Mouse (Mus musculus) adrenal gland, adult 8-10 months (tissue): ENCODE measurements around the gene Krtap12-1. TPM values are rescaled to one million over a fixed set of nuclear protein-coding genes. Genes with fewer than 3 reads are reported as not detected.
"Not testable (repeated sequence)": the region's sequence is repeated elsewhere in the genome, so short reads cannot be mapped to it uniquely, and the experiment has no call there.

Source experiments
- DNase-seq: peaks from one replicate; pipeline ENCODE4 v3.0.0; 2022
- total RNA-seq, 4 experiments: library from RNA; stranded (reverse); gene quantifications; 2 replicates each; pipeline ENCODE4 v1.2.4; 2022

The Krtap12-1 gene
- total RNA-seq, 4 experiments from 2014 or later, result not detected

GRCm38 (mm10) chr10:77750686-77751085, 30.3 kb downstream of the Krtap12-1 start:
- not testable (repeated sequence) for DNase-seq

GRCm38 (mm10) chr10:77751254-77751653, 30.9 kb downstream of the Krtap12-1 start, which contains the start of gene Gm9736:
Gm9736 (minus strand) TSS chr10:77751354.
- DNase-seq, result not testable (repeated sequence)

- DNase-seq, result not testable (repeated sequence)
Measured at GRCm38 (mm10) chr10:77752312-77752711, 31.9 kb downstream of the Krtap12-1 start.

GRCm38 (mm10) chr10:77753448-77753847, 33.0 kb downstream of the Krtap12-1 start:
- no peak for DNase-seq

- DNase-seq, result not testable (repeated sequence)
Measured at GRCm38 (mm10) chr10:77759582-77759981, 39.2 kb downstream of the Krtap12-1 start, which contains the start of gene Gm3233. Gm3233 (minus strand) TSS chr10:77759682.

GRCm38 (mm10) chr10:77769727-77770126, 49.3 kb downstream of the Krtap12-1 start:
- DNase-seq, result no peak

Other genes starting within 250 kb of the Krtap12-1 start
- 10 to 100 TPM; 20.4 to 28.8 (median 24.8) TPM for gene Fam207a, start 204.8 kb upstream of the Krtap12-1 start, total RNA-seq
- 10 to 100 TPM in 3 of 4 experiments, 1 to 10 TPM in 1; 8.6 to 16.8 (median 13.5) TPM for gene Itgb2, start 190.3 kb upstream of the Krtap12-1 start, total RNA-seq
- 100 to 1,000 TPM; 207 to 236 (median 225) TPM for gene Pttg1ip, start 138.9 kb upstream of the Krtap12-1 start, total RNA-seq
- gene Sumo3, start 114.5 kb upstream of the Krtap12-1 start, total RNA-seq, result 100 to 1,000 TPM in 3 of 4 experiments, 10 to 100 TPM in 1; 98.9 to 125 (median 115) TPM
- 10 to 100 TPM; 15.2 to 24.8 (median 18.1) TPM for gene Gm49325, start 114.4 kb upstream of the Krtap12-1 start, total RNA-seq
- gene Ube2g2, start 98.3 kb upstream of the Krtap12-1 start, total RNA-seq, result 10 to 100 TPM; 46.0 to 63.0 (median 53.7) TPM
- 1 to 10 TPM in 1 of 4 experiments, under 1 TPM in 3; 0.15 to 1.4 (median 0.81) TPM for gene Tspear, start 34.0 kb upstream of the Krtap12-1 start, total RNA-seq
- gene Gm19402, start 29.8 kb upstream of the Krtap12-1 start, total RNA-seq, result not detected
- gene Gm9508, start 23.4 kb upstream of the Krtap12-1 start, total RNA-seq, result not detected
- not detected for gene Gm10272, start 14.0 kb upstream of the Krtap12-1 start, total RNA-seq
- not detected for gene Gm10024, start 9.1 kb upstream of the Krtap12-1 start, total RNA-seq
- not detected for gene Gm10142, start 4.8 kb upstream of the Krtap12-1 start, total RNA-seq
- not detected for gene Gm10100, start 5.9 kb downstream of the Krtap12-1 start, total RNA-seq
- not detected for gene Gm18596, start 22.0 kb downstream of the Krtap12-1 start, total RNA-seq
- gene Gm9736, start 30.8 kb downstream of the Krtap12-1 start, total RNA-seq, result not detected
- gene Gm3233, start 39.1 kb downstream of the Krtap12-1 start, total RNA-seq, result not detected
- not detected for gene Gm3238, start 50.7 kb downstream of the Krtap12-1 start, total RNA-seq
- not detected for gene Gm7138, start 56.3 kb downstream of the Krtap12-1 start, total RNA-seq
- gene Gm3250, start 61.9 kb downstream of the Krtap12-1 start, total RNA-seq, result not detected
- not detected for gene Gm7137, start 67.6 kb downstream of the Krtap12-1 start, total RNA-seq
- gene Gm9639, start 74.5 kb downstream of the Krtap12-1 start, total RNA-seq, result not detected
- gene Gm19668, start 78.5 kb downstream of the Krtap12-1 start, total RNA-seq, result not detected
- not detected for gene Gm9507, start 91.2 kb downstream of the Krtap12-1 start, total RNA-seq
- gene Gm2696, start 94.1 kb downstream of the Krtap12-1 start, total RNA-seq, result not detected
- not detected for gene Krtap10-4, start 106.5 kb downstream of the Krtap12-1 start, total RNA-seq
- gene Krtap10-10, start 115.3 kb downstream of the Krtap12-1 start, total RNA-seq, result not detected
- not detected for gene Gm36176, start 126.2 kb downstream of the Krtap12-1 start, total RNA-seq
- not detected for gene Gm10318, start 132.3 kb downstream of the Krtap12-1 start, total RNA-seq
- gene Gm3285, start 141.4 kb downstream of the Krtap12-1 start, total RNA-seq, result not detected
- 10 to 100 TPM in 1 of 4 experiments, 1 to 10 TPM in 3; 5.5 to 10.8 (median 7.3) TPM for gene Lrrc3, start 181.9 kb downstream of the Krtap12-1 start, total RNA-seq
- 10 to 100 TPM in 2 of 4 experiments, 1 to 10 TPM in 2; 2.2 to 10.4 (median 7.6) TPM for gene Trpm2, start 250.0 kb downstream of the Krtap12-1 start, total RNA-seq